Mouse (Mus musculus) stomach, postnatal 0 days (tissue): ENCODE data around the gene Casp9. TPM values are rescaled to one million over a fixed set of nuclear protein-coding genes. Genes with fewer than 3 reads are reported as not detected.

Experiments
- ATAC-seq: fragments of 200-750 bp; cut with Nextera tagmentation; 2 replicates; pipeline ENCODE4 v1.8.0; 2017; ENCODE audit not compliant: low FRiP score, low TSS enrichment
- DNase-seq: peaks from one replicate; pipeline ENCODE4 v3.0.0-alpha.2; 2016; ENCODE audit warnings: low spot score
- H3K27ac ChIP-seq: fragments of 300-500 bp; sonication (generic); replicated peaks from 2 replicates; pipeline ENCODE4 v1.5.1; 2014; ENCODE audit warnings: mild to moderate bottlenecking, control low read depth
- H3K27me3 ChIP-seq: fragments of 300-500 bp; sonication (generic); 2 replicates; pipeline ENCODE4 v1.6.1; 2014; ENCODE audit warnings: low read length; ENCODE audit not compliant: control insufficient read depth, insufficient read depth
- H3K36me3 ChIP-seq: fragments of 300-500 bp; sonication (generic); 2 replicates; pipeline ENCODE4 v1.6.1; 2014; ENCODE audit warnings: low read length, mixed read lengths; ENCODE audit not compliant: control insufficient read depth, insufficient read depth
- H3K4me1 ChIP-seq: fragments of 300-500 bp; sonication (generic); replicated peaks from 2 replicates; pipeline ENCODE4 v1.6.1; 2014; ENCODE audit warnings: antibody characterized with exemption; ENCODE audit not compliant: control insufficient read depth, insufficient read depth
- H3K4me2 ChIP-seq: fragments of 300-500 bp; sonication (generic); replicated peaks from 2 replicates; pipeline ENCODE4 v1.6.1; 2014; ENCODE audit warnings: low read depth, mild to moderate bottlenecking, control low read depth, moderate library complexity
- H3K4me3 ChIP-seq: fragments of 300-500 bp; sonication (generic); 2 replicates; pipeline ENCODE4 v1.5.1; 2014; ENCODE audit warnings: low read depth, low read length, control low read depth
- H3K9ac ChIP-seq: fragments of 300-500 bp; sonication (generic); 2 replicates; pipeline ENCODE4 v1.6.1; 2014; ENCODE audit warnings: mild to moderate bottlenecking, low read length, control low read depth, mixed read lengths
- H3K9me3 ChIP-seq: fragments of 300-500 bp; sonication (generic); 2 replicates; pipeline ENCODE4 v1.6.1; 2016; ENCODE audit warnings: low read length; ENCODE audit not compliant: control insufficient read depth
- CTCF ChIP-seq: IDR thresholded peaks from 2 replicates; pipeline ENCODE4 v1.5.1; 2016; ENCODE audit warnings: antibody characterized with exemption, low read depth, mild to moderate bottlenecking, moderate library complexity
- EP300 ChIP-seq: optimal IDR thresholded peaks from 2 replicates; pipeline ENCODE3; 2016; ENCODE audit warnings: antibody characterized with exemption
- WGBS: fragments of 180-500 bp; shearing (Covaris S2); extraction: QIAGEN DNeasy Blood & Tissue Kit; methylation state at CpG from one replicate; pipeline ENCODE4 v1.1.7; 2014; 5-methylcytosine and 5-hydroxymethylcytosine counted together
- polyA plus RNA-seq: library from polyadenylated mRNA; unstranded; fragments of >200 nt; fragmentation: Nextera tagmentation; extraction: Ambion mirVana; gene quantifications from 2 replicates; pipeline ENCODE4 v1.2.1, GENCODE M21; 2015

The Casp9 gene
- polyA plus RNA-seq, result 9.8 and 10.8 TPM in 2 replicates

- ATAC-seq (peak; percentile 90), DNase-seq (peak; percentile 99)
- Histone ChIP-seq H3K27ac (peak within 1 kb of the TSS; percentile 96), H3K9me3 (no peaks in the 10 kb centered on the region), H3K9ac (peak within 1 kb of the TSS; percentile 71), H3K4me3 (peak within 1 kb of the TSS; percentile 69), H3K4me2 (peak within 1 kb of the TSS; percentile 62), H3K4me1 (0 out of 2 replicates have a peak, but pooled peaks cover 4% of the 10 kb centered on the region), H3K36me3 (peaks cover 4% of the 10 kb centered on the region), H3K27me3 (no peaks in the 10 kb centered on the region)
- 0 out of 2 replicates have a peak, but pooled peaks have one; percentile 11 for TF ChIP-seq CTCF
- TF ChIP-seq EP300, result no peak
- WGBS, result under 1% methylated on average over 62 of the region's 80 CpGs
These were observed at the start of gene Casp9 for GRCm38 (mm10) chr4:141793282-141794151. Gene Casp9, plus strand, starts transcription at chr4:141793612.

DNA sequence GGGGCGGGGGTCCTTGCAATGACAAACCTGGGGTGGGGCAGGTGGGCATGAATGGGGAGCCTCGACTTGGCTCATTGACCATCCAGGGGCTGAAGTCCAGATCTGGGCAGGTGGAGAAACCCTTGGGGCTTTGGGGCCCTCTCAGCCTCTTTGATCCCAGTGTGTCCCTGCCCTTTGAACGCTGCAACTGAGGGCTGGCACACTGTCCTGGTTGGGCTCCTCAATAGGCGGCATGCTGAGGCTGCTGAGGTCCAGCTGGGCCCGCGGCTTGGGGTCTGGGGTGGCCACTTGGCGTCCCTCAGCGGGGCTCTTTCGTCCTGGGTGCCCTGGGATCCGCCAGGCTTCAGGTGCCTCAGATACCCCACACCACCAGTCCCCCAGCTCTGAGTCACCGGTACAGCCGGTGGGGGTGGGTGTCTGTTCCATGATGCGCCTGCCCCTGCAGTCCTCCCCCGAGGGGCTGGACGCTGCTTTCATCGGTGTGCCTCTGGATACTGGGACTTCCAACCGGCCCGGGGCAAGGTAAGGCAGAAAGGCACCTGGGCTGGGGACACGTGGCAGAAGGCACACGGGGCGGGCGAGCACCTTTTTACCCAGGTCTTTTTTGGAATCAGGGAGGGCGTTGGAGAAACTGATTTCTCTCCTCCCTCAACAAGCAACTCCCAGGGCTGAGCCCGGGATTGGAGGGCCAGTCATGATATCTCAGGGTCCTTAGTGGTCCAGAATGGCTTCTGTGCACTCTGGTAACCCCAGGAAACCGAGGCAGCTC is 46.6 kb upstream of the Casp9 start, which contains the start of gene Agmat:
Gene Agmat (plus strand): TSS at position 95 of the 769 bp plus-strand sequence.
- Histone ChIP-seq H3K27me3 (no peaks in the 10 kb centered on the region), H3K4me1 (no peaks in the 10 kb centered on the region), H3K27ac (no peak within 1 kb of the TSS), H3K4me3 (no peak within 1 kb of the TSS), H3K4me2 (no peak within 1 kb of the TSS), H3K9ac (no peak within 1 kb of the TSS), H3K36me3 (no peaks in the 10 kb centered on the region), H3K9me3 (no peaks in the 10 kb centered on the region)
- ATAC-seq (no peak), DNase-seq (no peak)
- 23% methylated on average over 25 of the region's 25 CpGs for WGBS
- TF ChIP-seq EP300, result no peak
- TF ChIP-seq CTCF, result no peak

GRCm38 (mm10) chr4:141749557-141749956 is 43.9 kb upstream of the Casp9 start:
- Histone ChIP-seq H3K27me3 (no peaks in the 10 kb centered on the region), H3K4me2 (no peak overlapping the region), H3K4me3 (no peak overlapping the region), H3K9ac (no peak overlapping the region), H3K36me3 (no peaks in the 10 kb centered on the region), H3K9me3 (no peaks in the 10 kb centered on the region), H3K27ac (no peak overlapping the region), H3K4me1 (no peaks in the 10 kb centered on the region; the same call in 1 of the 2 replicates)
- ATAC-seq (no peak), DNase-seq (no peak)
- TF ChIP-seq CTCF (no peak), EP300 (no peak)
- WGBS, result 44% methylated on average over 11 of the region's 11 CpGs

DNA sequence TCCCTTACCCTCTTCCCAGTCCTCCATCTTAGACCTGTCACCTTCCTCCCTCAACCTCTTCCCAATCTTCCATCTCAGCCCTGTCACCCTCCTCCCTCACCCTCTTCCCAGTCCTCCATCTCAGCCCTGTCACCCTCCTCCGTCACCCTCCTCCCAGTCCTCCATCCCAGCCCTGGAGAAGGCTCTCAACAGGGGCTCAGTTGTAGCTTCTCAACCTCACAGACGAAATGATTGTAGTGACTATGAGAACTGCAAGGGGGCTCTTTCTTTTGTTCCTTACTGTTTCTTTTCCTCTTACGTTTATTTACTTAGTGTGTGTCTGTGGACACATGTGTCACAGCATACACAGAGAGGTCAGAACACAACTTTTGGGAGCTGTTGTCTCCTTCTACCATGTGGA is 42.6 kb upstream of the Casp9 start:
- 70% methylated on average over 3 of the region's 3 CpGs for WGBS
- Histone ChIP-seq H3K9ac (no peak overlapping the region), H3K4me1 (no peaks in the 10 kb centered on the region; the same call in 1 of the 2 replicates), H3K4me2 (no peak overlapping the region), H3K27ac (no peak overlapping the region), H3K27me3 (no peaks in the 10 kb centered on the region), H3K9me3 (no peaks in the 10 kb centered on the region), H3K36me3 (no peaks in the 10 kb centered on the region), H3K4me3 (no peak overlapping the region)
- TF ChIP-seq EP300 (no peak), CTCF (no peak)
- ATAC-seq (no peak), DNase-seq (no peak)

- H3K27me3 ChIP-seq, result no peaks in the 10 kb centered on the region
- H3K9me3 ChIP-seq, result no peaks in the 10 kb centered on the region
- no peaks in the 10 kb centered on the region for H3K36me3 ChIP-seq
- DNase-seq (no peak), ATAC-seq (no peak; the same call in 1 of the 2 replicates)
- no peak overlapping the region for H3K4me3 ChIP-seq
- H3K4me1 ChIP-seq, result no peaks in the 10 kb centered on the region; the same call in 1 of the 2 replicates
- no peak overlapping the region for H3K27ac ChIP-seq
- 37% methylated on average over 4 of the region's 4 CpGs for WGBS
- TF ChIP-seq CTCF (no peak), EP300 (no peak)
- no peak overlapping the region for H3K9ac ChIP-seq
- no peak overlapping the region for H3K4me2 ChIP-seq
These were observed 41.9 kb upstream of the Casp9 start for GRCm38 (mm10) chr4:141751419-141752075.
